Mouse (Mus musculus) ovary, postnatal 10 days (tissue): ENCODE measurements around the gene Wnk4.

Source experiments
- DNase-seq: peaks from one replicate; pipeline ENCODE4 v3.0.0; 2022; ENCODE audit warnings: low spot score

Gene Wnk4

GRCm38 (mm10) chr11:101245071-101245470 lies 15.3 kb upstream of the Wnk4 start:
- DNase-seq = no peak

DNA sequence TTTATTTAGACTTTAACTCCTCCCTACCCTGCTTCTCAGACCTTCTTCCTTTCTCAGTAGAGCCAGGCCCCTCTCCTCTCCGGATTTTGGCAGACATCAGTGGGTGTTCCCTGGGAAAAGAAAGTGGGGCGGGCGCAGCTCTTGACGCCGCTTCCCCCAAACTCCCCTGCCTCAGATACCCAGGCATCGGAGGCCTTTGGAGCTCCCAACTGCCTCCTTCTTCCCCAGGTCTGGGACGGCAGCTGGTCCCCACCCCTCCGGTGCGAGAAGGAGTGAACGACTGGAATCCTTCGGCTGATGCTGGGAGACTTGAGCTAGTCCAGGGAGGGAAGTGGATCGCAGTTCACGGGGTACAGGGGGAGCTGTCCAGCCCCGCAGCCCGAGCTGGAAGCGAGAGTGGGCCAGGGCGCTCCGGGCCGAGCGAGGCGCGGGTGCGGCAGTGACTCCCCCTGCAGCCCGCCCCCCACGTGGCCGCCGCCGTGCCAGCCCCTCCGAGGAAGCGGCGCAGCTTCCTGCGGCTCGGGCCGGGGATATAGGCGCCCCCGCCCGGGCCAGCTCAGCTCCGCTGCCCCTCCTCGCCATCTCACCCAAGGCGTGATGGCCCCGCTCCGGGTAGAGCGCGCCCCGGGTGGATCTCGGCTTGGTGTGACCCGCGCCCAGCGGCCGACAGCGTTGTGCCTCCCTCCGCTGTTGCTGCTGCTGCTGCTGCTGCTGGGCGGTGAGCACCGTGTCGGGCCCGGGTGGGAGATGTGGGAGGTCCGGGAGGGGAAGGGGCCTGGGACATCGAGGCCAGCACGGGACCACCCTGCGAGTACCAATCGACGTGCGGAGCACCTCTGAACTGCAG lies 14.3 kb upstream of the Wnk4 start, which contains the start of gene Ramp2:
TSS of gene Ramp2 (plus strand) at position 174 of the 847 bp plus-strand sequence.
- DNase-seq = peak; percentile 44

DNA sequence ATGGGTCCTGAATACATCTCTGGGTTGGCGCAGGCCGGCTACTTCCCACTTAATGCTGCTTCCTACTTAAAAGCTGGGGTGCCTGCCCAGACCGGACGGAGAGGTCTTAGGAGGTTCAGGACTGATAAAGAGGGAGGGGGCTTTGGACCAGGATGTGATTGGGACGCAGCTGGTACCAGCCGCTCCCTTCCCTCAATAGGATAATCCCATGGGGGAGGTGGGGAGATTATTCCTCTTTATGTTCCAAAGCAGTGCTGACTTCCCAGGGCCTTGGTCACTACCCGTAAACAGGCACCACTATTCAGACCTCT lies 13.7 kb upstream of the Wnk4 start:
- DNase-seq = no peak

DNA sequence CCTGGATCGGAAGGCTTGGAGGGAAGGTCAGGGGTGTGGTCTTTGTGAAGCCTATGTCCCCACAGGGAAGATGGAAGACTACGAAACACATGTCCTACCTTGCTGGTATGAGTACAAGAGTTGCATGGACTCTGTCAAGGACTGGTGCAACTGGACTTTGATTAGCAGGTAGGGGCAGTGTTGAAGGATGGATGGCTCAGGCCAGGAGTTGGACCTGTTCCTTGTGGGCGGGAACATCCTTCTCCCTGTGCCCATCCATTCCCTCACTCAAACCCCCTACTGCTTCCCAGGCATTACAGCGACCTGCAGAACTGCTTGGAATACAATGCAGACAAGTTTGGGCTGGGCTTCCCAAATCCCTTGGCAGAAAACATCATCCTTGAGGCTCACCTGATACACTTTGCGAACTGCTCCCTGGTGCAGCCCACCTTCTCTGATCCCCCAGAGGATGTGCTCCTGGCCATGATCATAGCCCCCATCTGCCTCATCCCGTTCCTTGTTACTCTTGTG lies 12.8 kb upstream of the Wnk4 start:
- DNase-seq = no peak

DNA sequence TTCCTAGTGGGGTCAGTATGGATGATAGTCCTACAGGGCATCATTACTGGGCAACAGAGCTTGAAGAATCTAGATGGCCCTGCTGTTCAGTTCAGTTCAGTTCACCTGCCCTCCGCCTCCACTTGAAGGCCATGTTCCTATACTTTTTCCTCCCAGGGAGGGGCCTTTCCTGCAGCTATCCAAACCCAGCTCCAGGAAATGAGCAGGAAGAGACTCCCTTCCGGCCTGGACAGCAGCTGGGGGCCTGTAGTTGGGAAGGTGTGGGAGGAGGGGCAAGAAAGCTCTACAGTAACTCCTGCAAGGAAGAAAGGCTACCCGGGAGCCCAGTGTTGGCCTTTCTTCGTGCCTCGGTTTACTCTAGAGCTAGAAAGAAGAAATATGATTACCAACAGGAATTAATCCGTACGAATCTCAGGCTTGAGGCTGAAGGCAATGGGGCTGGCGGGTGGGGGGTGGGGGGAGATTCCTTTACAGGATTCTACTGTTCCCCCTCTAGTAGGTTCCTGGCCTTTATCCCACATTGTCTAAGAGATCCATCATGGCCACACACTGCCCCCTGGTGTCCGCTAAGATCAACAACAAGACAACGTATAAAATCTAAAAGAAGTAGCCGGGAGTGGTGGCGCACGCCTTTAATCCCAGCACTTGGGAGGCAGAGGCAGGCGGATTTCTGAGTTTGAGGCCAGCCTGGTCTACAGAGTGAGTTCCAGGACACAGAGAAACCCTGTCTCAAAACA lies 11.9 kb upstream of the Wnk4 start:
- DNase-seq = no peak

- DNase-seq = no peak
Observed at GRCm38 (mm10) chr11:101251031-101251430, 9.3 kb upstream of the Wnk4 start.

- no peak for DNase-seq
Observed at GRCm38 (mm10) chr11:101252941-101253340, 7.4 kb upstream of the Wnk4 start.

GRCm38 (mm10) chr11:101253613-101254389 lies 6.6 kb upstream of the Wnk4 start, which contains the start of gene Vps25:
TSS of gene Vps25 (plus strand) at chr11:101253707.
- DNase-seq = peak; percentile 74

DNA sequence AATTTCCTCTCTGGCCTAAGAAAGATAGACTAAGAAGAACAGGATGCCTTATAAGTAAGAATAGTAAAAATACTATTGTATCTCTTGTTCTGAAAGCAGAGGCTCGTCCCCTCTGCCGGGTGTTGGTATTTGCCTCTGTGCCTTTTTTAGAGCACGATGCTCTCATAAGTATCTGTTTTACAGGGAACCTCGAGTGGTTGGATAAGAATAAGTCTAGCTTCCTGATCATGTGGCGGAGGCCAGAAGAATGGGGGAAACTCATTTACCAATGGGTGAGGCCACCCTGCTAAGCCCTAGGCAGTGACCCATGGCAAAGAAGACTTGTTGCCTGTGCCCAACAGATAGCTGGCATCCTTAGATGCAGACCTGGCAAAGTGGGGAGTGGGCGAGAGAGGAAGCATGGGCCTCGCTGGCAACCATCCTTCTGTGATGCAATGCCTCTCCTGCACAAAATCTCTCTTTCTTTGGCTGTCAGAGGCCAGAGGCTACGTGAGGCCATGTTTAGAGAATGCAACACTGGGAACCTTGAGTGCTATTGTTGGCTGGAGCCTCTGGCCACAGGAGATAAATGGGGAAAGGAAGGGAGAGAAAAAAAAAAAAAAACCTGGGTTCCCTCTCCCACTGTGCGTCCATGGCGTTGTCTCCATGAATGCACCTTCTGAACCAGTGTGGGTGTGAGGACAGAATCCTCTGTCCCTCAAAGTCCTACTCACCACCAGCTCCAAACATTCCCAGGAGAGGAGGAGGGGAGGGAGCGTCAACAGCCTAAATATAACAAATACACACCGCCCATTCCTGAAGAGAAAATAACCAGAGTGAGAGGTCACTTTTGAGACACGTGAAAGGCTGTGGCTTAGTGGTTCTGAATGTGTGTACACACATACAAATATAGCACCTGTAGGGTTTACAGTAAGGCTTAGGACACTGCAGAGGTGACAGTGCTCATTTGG lies 4.3 kb upstream of the Wnk4 start:
- DNase-seq = no peak

DNA sequence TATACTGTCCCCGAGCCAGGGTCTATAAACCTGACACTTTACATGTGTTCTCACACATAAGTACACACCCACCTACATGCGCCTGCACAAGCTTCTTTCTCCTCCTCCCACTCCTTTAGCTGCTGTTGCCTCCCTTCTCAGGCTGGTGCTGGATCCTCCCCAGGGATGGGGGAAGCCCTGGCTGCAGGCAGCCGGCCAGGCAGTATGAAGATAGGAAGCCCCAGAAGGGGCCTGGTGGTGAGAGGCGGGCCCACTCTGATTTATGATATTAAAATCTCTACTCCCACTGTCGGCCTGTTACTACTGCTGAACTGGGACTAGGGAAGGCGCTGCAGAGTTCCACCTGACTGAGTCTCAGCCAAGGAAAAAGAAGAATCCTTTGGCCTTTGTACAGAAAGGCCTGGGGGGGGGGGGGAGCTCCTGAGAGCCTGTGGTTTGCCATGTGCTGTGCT lies 1.1 kb upstream of the Wnk4 start:
- no peak for DNase-seq

DNA sequence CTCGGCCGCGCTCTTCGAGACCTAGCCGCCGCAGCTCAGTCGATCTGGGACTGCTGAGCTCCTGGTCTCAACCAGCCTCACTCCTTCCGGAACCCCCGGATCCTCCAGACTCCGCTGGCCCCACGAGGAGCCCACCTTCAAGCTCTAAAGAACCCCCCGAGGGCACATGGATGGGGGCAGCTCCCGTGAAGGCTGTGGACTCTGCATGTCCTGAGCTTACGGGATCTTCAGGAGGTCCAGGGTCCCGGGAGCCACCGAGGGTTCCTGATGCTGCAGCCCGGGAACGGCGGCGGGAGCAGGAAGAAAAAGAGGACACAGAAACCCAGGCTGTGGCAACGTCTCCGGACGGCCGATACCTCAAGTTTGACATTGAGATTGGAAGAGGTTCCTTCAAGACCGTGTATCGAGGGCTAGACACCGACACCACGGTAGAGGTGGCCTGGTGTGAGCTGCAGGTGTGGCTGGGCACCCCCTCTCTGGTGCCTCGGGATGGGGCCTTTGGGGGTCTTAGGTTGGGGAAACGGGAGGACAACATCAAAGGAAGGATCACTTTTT lies 536 bp downstream of the Wnk4 start:
- DNase-seq = no peak

- no peak for DNase-seq
Observed at GRCm38 (mm10) chr11:101262272-101262967, 2.1 kb downstream of the Wnk4 start.

GRCm38 (mm10) chr11:101263138-101263988 lies 3.0 kb downstream of the Wnk4 start:
- no peak for DNase-seq

- DNase-seq = no peak
Observed at GRCm38 (mm10) chr11:101263989-101264280, 3.6 kb downstream of the Wnk4 start.

- no peak for DNase-seq
Observed at GRCm38 (mm10) chr11:101264954-101265471, 4.6 kb downstream of the Wnk4 start.

DNA sequence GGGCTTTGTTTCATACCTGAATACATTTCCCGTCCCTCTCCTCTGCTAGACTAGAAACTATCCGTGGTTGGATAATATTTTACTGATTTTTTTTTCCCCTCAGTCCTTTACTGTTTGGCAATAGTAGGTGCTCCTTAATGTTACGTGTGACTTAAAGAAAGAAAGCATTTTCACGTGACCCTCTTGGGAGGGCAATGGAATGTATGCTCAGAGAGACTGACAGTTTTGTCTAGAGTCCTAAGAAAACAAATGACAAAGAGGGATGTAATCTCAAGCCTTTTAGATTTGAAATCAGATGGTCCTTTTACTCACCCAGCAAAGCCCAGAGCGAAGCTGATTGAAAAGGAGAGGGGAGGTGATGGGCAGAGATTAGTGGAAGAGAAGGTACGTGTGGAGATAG lies 5.5 kb downstream of the Wnk4 start:
- no peak for DNase-seq

GRCm38 (mm10) chr11:101269577-101270116 lies 9.3 kb downstream of the Wnk4 start:
- no peak for DNase-seq

- DNase-seq = no peak
Observed at GRCm38 (mm10) chr11:101272446-101272845, 12.1 kb downstream of the Wnk4 start.

DNA sequence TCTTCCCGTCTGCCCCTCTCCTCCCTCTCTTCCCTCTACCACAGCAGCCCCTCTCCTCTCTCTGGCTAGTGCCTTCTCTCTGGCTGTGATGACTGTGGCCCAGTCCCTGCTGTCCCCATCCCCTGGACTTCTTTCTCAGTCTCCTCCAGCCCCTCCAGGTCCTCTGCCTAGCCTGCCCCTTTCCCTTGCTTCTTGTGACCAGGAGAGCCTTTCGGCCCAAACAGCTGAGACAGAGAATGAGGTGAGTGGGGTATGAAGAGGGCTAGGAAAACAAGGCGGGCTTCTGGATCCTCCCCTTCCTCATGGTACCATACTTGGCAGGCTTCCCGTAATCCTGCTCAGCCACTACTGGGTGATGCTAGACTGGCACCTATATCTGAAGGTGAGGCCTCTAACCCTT lies 14.9 kb downstream of the Wnk4 start:
- DNase-seq = no peak
